Mouse (Mus musculus) cerebellum, adult 2 months (tissue): Measurements from ENCODE around the gene Wnt5b. TPM values are rescaled to one million over a fixed set of nuclear protein-coding genes. Genes with fewer than 3 reads are reported as not detected.

ENCODE experiments used
- DNase-seq, 2 experiments: peaks; one replicate each; pipeline ENCODE4 v3.0.0; 2021
- H3K27ac ChIP-seq: fragments of 200-500 bp; 2 replicates; pipeline ENCODE4 v1.5.1; 2012; ENCODE audit warnings: low read length, control low read depth, inconsistent platforms; ENCODE audit not compliant: insufficient read depth
- H3K27me3 ChIP-seq: fragments of 200-500 bp; 2 replicates; pipeline ENCODE4 v1.6.1; 2012; ENCODE audit warnings: inconsistent platforms, mild to moderate bottlenecking, low read length, moderate library complexity; ENCODE audit not compliant: control insufficient read depth, insufficient read depth
- H3K4me1 ChIP-seq: fragments of 200-500 bp; 2 replicates; pipeline ENCODE4 v1.6.1; 2011; ENCODE audit warnings: low read length; ENCODE audit not compliant: control insufficient read depth, insufficient read depth
- H3K4me3 ChIP-seq: fragments of 200-500 bp; replicated peaks from 2 replicates; pipeline ENCODE3; 2011; ENCODE audit warnings: mild to moderate bottlenecking, low read depth, low read length, control low read depth; ENCODE audit not compliant: insufficient read depth
- CTCF ChIP-seq: fragments of 200-500 bp; IDR thresholded peaks from 2 replicates; pipeline ENCODE4 v1.5.1; 2011; ENCODE audit warnings: low read depth, mild to moderate bottlenecking, control low read depth, low read length, moderate library complexity, borderline replicate concordance; ENCODE audit not compliant: insufficient read depth
- POLR2A ChIP-seq: fragments of 200-500 bp; IDR thresholded peaks from 2 replicates; pipeline ENCODE4 v1.6.1; 2011; ENCODE audit warnings: low read length, control low read depth, borderline replicate concordance; ENCODE audit not compliant: insufficient read depth
- WGBS: fragments of 180-500 bp; shearing (Covaris S2); methylation state at CpG from one replicate; pipeline ENCODE4 v1.1.7; 2018; 5-methylcytosine and 5-hydroxymethylcytosine counted together
- polyA plus RNA-seq: library from polyadenylated mRNA; depleted of rRNA; stranded (reverse); fragments of >200 nt; gene quantifications from 2 replicates; pipeline ENCODE4 v1.2.3, GENCODE M21; 2012; rRNA removed

The Wnt5b gene
- polyA plus RNA-seq, 1 experiment = 2.0 TPM

GRCm38 (mm10) chr6:119389089-119389488 is 155.1 kb downstream of the Wnt5b start:
- TF ChIP-seq POLR2A (no peak), CTCF (no peak)
- no peak for DNase-seq
- H3K4me3 ChIP-seq = peak overlapping the region; percentile 100
- H3K27me3 ChIP-seq = no peaks in the 10 kb centered on the region
- no peaks in the 10 kb centered on the region; the same call in 1 of the 2 replicates for H3K4me1 ChIP-seq
- peak overlapping the region; percentile 55 for H3K27ac ChIP-seq
- 11% methylated on average over 10 of the region's 10 CpGs for WGBS

- TF ChIP-seq CTCF (no peak), POLR2A (peak; percentile 95)
- H3K4me1 ChIP-seq = no peaks in the 10 kb centered on the region; the same call in 1 of the 2 replicates
- H3K4me3 ChIP-seq = peak overlapping the region; percentile 100
- WGBS = under 1% methylated on average over 52 of the region's 53 CpGs
- DNase-seq = peak; percentile 95 to 97
- H3K27me3 ChIP-seq = no peaks in the 10 kb centered on the region
- peak overlapping the region; percentile 55 for H3K27ac ChIP-seq
These were observed 155.5 kb downstream of the Wnt5b start for GRCm38 (mm10) chr6:119388650-119389012.

GRCm38 (mm10) chr6:119387801-119388649 is 156.1 kb downstream of the Wnt5b start:
- WGBS = under 1% methylated on average over 48 of the region's 76 CpGs
- H3K27me3 ChIP-seq = no peaks in the 10 kb centered on the region
- TF ChIP-seq POLR2A (no peak), CTCF (no peak)
- peak overlapping the region; percentile 68 for H3K27ac ChIP-seq
- DNase-seq = peak; percentile 53 to 62
- peak overlapping the region; percentile 100 for H3K4me3 ChIP-seq
- H3K4me1 ChIP-seq = no peaks in the 10 kb centered on the region; the same call in 1 of the 2 replicates

- 79% methylated on average over 1 of the region's 1 CpGs for WGBS
These were observed 157.3 kb downstream of the Wnt5b start for GRCm38 (mm10) chr6:119386821-119387220.

GRCm38 (mm10) chr6:119386421-119386820 is 157.7 kb downstream of the Wnt5b start:
- TF ChIP-seq POLR2A = no peak
- TF ChIP-seq CTCF = no peak
- Histone ChIP-seq H3K27me3 (no peaks in the 10 kb centered on the region), H3K4me1 (no peaks in the 10 kb centered on the region; the same call in 1 of the 2 replicates), H3K27ac (no peak overlapping the region), H3K4me3 (no peak overlapping the region)
- DNase-seq = no peak
- WGBS = 86% methylated on average over 4 of the region's 4 CpGs

More at GRCm38 (mm10) chr6:119386821-119387220, 157.3 kb downstream of the Wnt5b start:
- no peak overlapping the region for H3K27ac ChIP-seq
- TF ChIP-seq POLR2A (no peak), CTCF (no peak)
- H3K4me3 ChIP-seq = no peak overlapping the region
- no peak for DNase-seq
- H3K4me1 ChIP-seq = no peaks in the 10 kb centered on the region; the same call in 1 of the 2 replicates
- H3K27me3 ChIP-seq = no peaks in the 10 kb centered on the region

GRCm38 (mm10) chr6:119385668-119386067 is 158.5 kb downstream of the Wnt5b start:
- no peak for TF ChIP-seq CTCF
- TF ChIP-seq POLR2A = no peak
- Histone ChIP-seq H3K4me1 (no peaks in the 10 kb centered on the region; the same call in 1 of the 2 replicates), H3K27ac (no peak overlapping the region), H3K27me3 (no peaks in the 10 kb centered on the region), H3K4me3 (no peak overlapping the region)
- no peak for DNase-seq
- WGBS = 98% methylated on average over 1 of the region's 1 CpGs

Other genes with a start within 250 kb of the Wnt5b start
- 35.3 and 38.5 TPM in 2 replicates for gene Lrtm2, start 213.6 kb downstream of the Wnt5b start, polyA plus RNA-seq
- gene Adipor2, start 126.6 kb downstream of the Wnt5b start, polyA plus RNA-seq = 52.4 and 54.0 TPM in 2 replicates
- 34.1 TPM in 2 replicates for gene Fbxl14, start 64.7 kb downstream of the Wnt5b start, polyA plus RNA-seq